Mouse (Mus musculus) heart, embryonic 15.5 days (tissue): ENCODE measurements around the gene Spint1. TPM values are rescaled to one million over a fixed set of nuclear protein-coding genes. Genes with fewer than 3 reads are reported as not detected.

Experiments
- ATAC-seq: fragments of 200-750 bp; cut with Nextera tagmentation; replicated peaks from 2 replicates; pipeline ENCODE4 v1.8.0; 2017; ENCODE audit warnings: low read depth, moderate TSS enrichment; ENCODE audit not compliant: insufficient number of reproducible peaks, insufficient read depth, low FRiP score
- H3K27ac ChIP-seq: fragments of 300-500 bp; sonication (generic); 2 replicates; pipeline ENCODE4 v1.5.1; 2015; ENCODE audit warnings: mild to moderate bottlenecking, inconsistent platforms
- H3K27me3 ChIP-seq: fragments of 300-500 bp; sonication (generic); 2 replicates; pipeline ENCODE4 v1.6.1; 2015; ENCODE audit warnings: inconsistent platforms
- H3K36me3 ChIP-seq: fragments of 300-500 bp; sonication (generic); 2 replicates; pipeline ENCODE4 v1.6.1; 2015; ENCODE audit warnings: mild to moderate bottlenecking, inconsistent platforms
- H3K4me1 ChIP-seq: fragments of 300-500 bp; sonication (generic); replicated peaks from 2 replicates; pipeline ENCODE4 v1.6.1; 2015; ENCODE audit warnings: inconsistent platforms
- H3K4me2 ChIP-seq: fragments of 300-500 bp; sonication (generic); 2 replicates; pipeline ENCODE4 v1.6.1; 2015; ENCODE audit warnings: inconsistent platforms, mild to moderate bottlenecking, moderate library complexity
- H3K4me3 ChIP-seq: fragments of 300-500 bp; sonication (generic); 2 replicates; pipeline ENCODE4 v1.5.1; 2015; ENCODE audit warnings: mild to moderate bottlenecking, inconsistent platforms
- H3K9ac ChIP-seq: fragments of 300-500 bp; sonication (generic); 2 replicates; pipeline ENCODE4 v1.6.1; 2015; ENCODE audit warnings: mild to moderate bottlenecking, inconsistent platforms
- H3K9me3 ChIP-seq: fragments of 300-500 bp; sonication (generic); replicated peaks from 2 replicates; pipeline ENCODE4 v1.6.1; 2016; ENCODE audit warnings: inconsistent platforms
- WGBS: fragments of 180-500 bp; shearing (Covaris S2); methylation state at CpG from one replicate; pipeline ENCODE4 v1.1.7; 2015; ENCODE audit warnings: mixed read lengths; 5-methylcytosine and 5-hydroxymethylcytosine counted together
- polyA plus RNA-seq: library from polyadenylated mRNA; unstranded; fragments of >200 nt; fragmentation: Nextera tagmentation; extraction: Ambion mirVana; gene quantifications from 2 replicates; pipeline ENCODE4 v1.2.1, GENCODE M21; 2015

The Spint1 gene
- polyA plus RNA-seq, 1 experiment from 2014 or later: 1.2 TPM

DNA sequence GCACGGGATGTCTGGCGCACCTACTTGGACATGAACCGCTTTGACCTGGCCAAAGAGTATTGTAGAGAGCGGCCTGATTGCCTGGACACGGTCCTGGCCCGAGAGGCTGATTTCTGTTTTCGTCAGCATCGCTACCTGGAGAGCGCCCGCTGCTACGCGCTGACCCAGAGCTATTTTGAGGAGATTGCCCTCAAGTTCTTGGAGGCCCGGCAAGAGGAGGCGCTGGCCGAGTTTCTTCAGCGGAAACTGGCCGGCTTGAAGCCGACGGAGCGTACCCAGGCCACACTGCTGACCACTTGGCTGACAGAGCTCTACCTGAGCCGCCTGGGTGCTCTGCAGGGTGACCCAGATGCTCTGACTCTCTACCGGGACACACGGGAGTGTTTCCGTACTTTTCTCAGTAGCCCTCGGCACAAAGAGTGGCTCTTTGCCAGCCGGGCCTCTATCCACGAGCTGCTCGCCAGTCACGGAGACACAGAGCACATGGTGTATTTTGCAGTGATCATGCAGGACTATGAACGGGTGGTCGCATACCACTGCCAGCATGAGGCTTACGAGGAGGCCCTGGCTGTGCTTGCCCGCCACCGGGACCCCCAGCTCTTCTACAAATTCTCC, 56.7 kb downstream of the Spint1 start:
- H3K4me1 ChIP-seq: peaks cover 15% of the 10 kb centered on the region
- H3K4me2 ChIP-seq: no peak overlapping the region
- H3K9me3 ChIP-seq: no peaks in the 10 kb centered on the region
- H3K9ac ChIP-seq: no peak overlapping the region
- H3K27ac ChIP-seq: no peak overlapping the region
- H3K27me3 ChIP-seq: no peaks in the 10 kb centered on the region
- 90% methylated on average over 34 of the region's 34 CpGs for whole genome bisulfite sequencing
- ATAC-seq: no peak
- peaks cover 70% of the 10 kb centered on the region for H3K36me3 ChIP-seq
- no peak overlapping the region for H3K4me3 ChIP-seq

GRCm38 (mm10) chr2:119294411-119294810, 57.2 kb downstream of the Spint1 start:
- ATAC-seq: no peak
- peaks cover 16% of the 10 kb centered on the region for H3K4me1 ChIP-seq
- H3K9me3 ChIP-seq: no peaks in the 10 kb centered on the region
- WGBS: 94% methylated on average over 18 of the region's 18 CpGs
- no peak overlapping the region for H3K27ac ChIP-seq
- no peak overlapping the region for H3K9ac ChIP-seq
- H3K4me3 ChIP-seq: no peak overlapping the region
- H3K4me2 ChIP-seq: no peak overlapping the region
- H3K27me3 ChIP-seq: no peaks in the 10 kb centered on the region
- H3K36me3 ChIP-seq: peaks cover 71% of the 10 kb centered on the region

- no peak for ATAC-seq
- Histone ChIP-seq H3K9me3 (no peaks in the 10 kb centered on the region), H3K27me3 (no peaks in the 10 kb centered on the region), H3K27ac (no peak overlapping the region), H3K4me3 (no peak overlapping the region), H3K4me2 (no peak overlapping the region), H3K9ac (no peak overlapping the region), H3K36me3 (peaks cover 58% of the 10 kb centered on the region), H3K4me1 (peaks cover 31% of the 10 kb centered on the region)
- 89% methylated on average over 12 of the region's 12 CpGs for WGBS
Measured at GRCm38 (mm10) chr2:119296756-119297155, 59.6 kb downstream of the Spint1 start.

DNA sequence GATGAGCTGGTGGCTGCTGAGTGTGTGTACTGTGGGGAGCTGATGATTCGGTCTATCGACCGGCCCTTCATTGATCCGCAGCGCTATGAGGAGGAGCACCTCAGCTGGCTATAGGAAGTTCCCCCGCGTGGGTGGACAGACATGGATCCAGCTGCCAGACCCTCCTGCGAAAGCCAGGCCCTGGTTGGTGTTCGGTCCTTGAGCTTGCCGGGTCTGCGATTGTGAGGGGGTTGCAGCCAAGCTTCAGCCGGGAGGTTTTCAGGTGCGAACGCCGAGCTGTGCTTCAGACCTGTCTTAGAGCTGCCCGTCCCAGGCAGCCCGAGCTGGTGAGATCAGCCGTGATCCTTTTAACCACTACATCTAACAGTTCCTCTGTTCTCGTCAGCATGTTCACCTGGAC, 60.3 kb downstream of the Spint1 start:
- H3K9ac ChIP-seq: no peak overlapping the region
- H3K27me3 ChIP-seq: no peaks in the 10 kb centered on the region
- 92% methylated on average over 19 of the region's 19 CpGs for WGBS
- H3K4me1 ChIP-seq: peaks cover 31% of the 10 kb centered on the region
- H3K36me3 ChIP-seq: peaks cover 50% of the 10 kb centered on the region
- H3K9me3 ChIP-seq: no peaks in the 10 kb centered on the region
- H3K27ac ChIP-seq: no peak overlapping the region
- no peak overlapping the region for H3K4me2 ChIP-seq
- no peak overlapping the region for H3K4me3 ChIP-seq
- ATAC-seq: no peak

GRCm38 (mm10) chr2:119298330-119298729, 61.2 kb downstream of the Spint1 start:
- Histone ChIP-seq H3K9me3 (no peaks in the 10 kb centered on the region), H3K27me3 (no peaks in the 10 kb centered on the region), H3K4me3 (no peak overlapping the region), H3K36me3 (peaks cover 42% of the 10 kb centered on the region), H3K4me2 (no peak overlapping the region), H3K4me1 (peaks cover 31% of the 10 kb centered on the region), H3K9ac (no peak overlapping the region), H3K27ac (peak overlapping the region; percentile 78)
- 42% methylated on average over 5 of the region's 5 CpGs for WGBS
- no peak for ATAC-seq

DNA sequence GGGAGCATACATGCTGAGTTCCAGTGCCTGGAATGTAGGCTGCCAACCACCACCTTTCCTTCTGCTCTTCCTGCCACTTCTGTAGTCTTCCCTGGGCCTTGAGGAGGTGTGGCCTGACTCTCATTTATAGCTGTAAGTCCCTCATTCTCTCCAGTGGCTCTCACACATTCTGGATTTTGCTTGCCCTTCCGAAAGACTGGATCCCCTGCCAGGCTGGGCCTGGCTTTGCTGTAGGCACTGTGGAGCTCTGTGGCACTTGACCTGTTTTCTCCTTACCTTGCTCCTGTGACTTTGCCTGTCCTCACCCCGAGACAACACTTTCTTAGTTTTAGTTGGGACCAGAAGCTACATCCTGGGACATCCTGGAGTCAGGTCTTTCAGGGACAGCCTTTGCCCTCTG, 61.7 kb downstream of the Spint1 start:
- 80% methylated on average over 2 of the region's 2 CpGs for WGBS
- Histone ChIP-seq H3K27me3 (no peaks in the 10 kb centered on the region), H3K9ac (no peak overlapping the region), H3K4me2 (no peak overlapping the region), H3K4me1 (peaks cover 31% of the 10 kb centered on the region), H3K4me3 (no peak overlapping the region), H3K36me3 (peaks cover 37% of the 10 kb centered on the region), H3K9me3 (no peaks in the 10 kb centered on the region), H3K27ac (peak overlapping the region; percentile 78)
- ATAC-seq: no peak

Other genes starting within 250 kb of the Spint1 start
- 16.8 and 17.7 TPM in 2 replicates for gene Ccdc32, start 208.0 kb upstream of the Spint1 start, polyA plus RNA-seq
- gene Rpusd2, start 202.6 kb upstream of the Spint1 start, polyA plus RNA-seq: 2.9 and 3.8 TPM in 2 replicates
- gene Knl1, start 190.2 kb upstream of the Spint1 start, polyA plus RNA-seq: 31.3 and 36.2 TPM in 2 replicates
- gene Rad51, start 124.6 kb upstream of the Spint1 start, polyA plus RNA-seq: 21.8 and 28.0 TPM in 2 replicates
- 23.0 and 26.2 TPM in 2 replicates for gene Rmdn3, start 80.3 kb upstream of the Spint1 start, polyA plus RNA-seq
- gene Gchfr, start 69.6 kb upstream of the Spint1 start, polyA plus RNA-seq: 4.5 and 5.9 TPM in 2 replicates
- gene Gm14137, start 62.9 kb upstream of the Spint1 start, polyA plus RNA-seq: 0.29 and 0.34 TPM in 2 replicates
- 29.7 and 36.3 TPM in 2 replicates for gene Zfyve19, start 28.7 kb upstream of the Spint1 start, polyA plus RNA-seq
- 12.4 and 12.5 TPM in 2 replicates for gene Dnajc17, start 28.6 kb upstream of the Spint1 start, polyA plus RNA-seq
- not detected in 2 replicates for gene Ppp1r14d, start 7.5 kb upstream of the Spint1 start, polyA plus RNA-seq
- gene Rhov, start 33.9 kb downstream of the Spint1 start, polyA plus RNA-seq: 0.44 and 2.2 TPM in 2 replicates
- 10.3 and 14.7 TPM in 2 replicates for gene Vps18, start 51.4 kb downstream of the Spint1 start, polyA plus RNA-seq
- gene Dll4, start 88.4 kb downstream of the Spint1 start, polyA plus RNA-seq: 9.2 and 14.2 TPM in 2 replicates
- 0.63 and 0.76 TPM in 2 replicates for gene Chac1, start 113.9 kb downstream of the Spint1 start, polyA plus RNA-seq
- gene Ino80, start 240.3 kb downstream of the Spint1 start, polyA plus RNA-seq: 2.5 and 2.7 TPM in 2 replicates